Mouse (Mus musculus): ENCODE measurements around the gene Epyc.

The Epyc gene

GRCm38 (mm10) chr10:97643768-97644167 is at the start of gene Epyc:
TSS of gene Epyc (plus strand) at chr10:97644068.
- DNase-seq (ENCODE audit: low spot score in 2 of 2): no peak

DNA sequence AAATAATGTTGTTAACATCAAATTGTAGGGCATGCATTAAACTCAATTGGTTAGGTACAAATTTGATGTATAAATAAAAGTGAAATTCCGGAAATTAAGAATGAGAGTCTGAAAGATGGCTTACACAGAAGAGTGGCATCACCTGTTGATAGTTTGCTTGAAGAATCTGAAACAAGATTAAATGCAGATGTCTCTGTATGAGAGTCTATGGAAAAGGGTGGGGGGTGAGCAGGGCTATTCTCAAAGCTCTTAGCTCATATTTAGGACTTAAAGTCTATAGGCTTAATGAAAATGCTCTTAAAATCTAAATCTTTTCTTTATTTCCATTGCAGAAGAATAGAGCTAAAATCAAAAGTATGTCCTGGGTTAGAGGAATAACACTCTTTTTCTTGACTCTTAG is 48.2 kb upstream of the Epyc start:
- DNase-seq (ENCODE audit: low spot score in 2 of 2): no peak

- no peak for DNase-seq (ENCODE audit: low spot score in 2 of 2)
Observed at GRCm38 (mm10) chr10:97601744-97602143, 42.1 kb upstream of the Epyc start.

GRCm38 (mm10) chr10:97603256-97603655 is 40.6 kb upstream of the Epyc start:
- DNase-seq (ENCODE audit: low spot score in 2 of 2): no peak

DNA sequence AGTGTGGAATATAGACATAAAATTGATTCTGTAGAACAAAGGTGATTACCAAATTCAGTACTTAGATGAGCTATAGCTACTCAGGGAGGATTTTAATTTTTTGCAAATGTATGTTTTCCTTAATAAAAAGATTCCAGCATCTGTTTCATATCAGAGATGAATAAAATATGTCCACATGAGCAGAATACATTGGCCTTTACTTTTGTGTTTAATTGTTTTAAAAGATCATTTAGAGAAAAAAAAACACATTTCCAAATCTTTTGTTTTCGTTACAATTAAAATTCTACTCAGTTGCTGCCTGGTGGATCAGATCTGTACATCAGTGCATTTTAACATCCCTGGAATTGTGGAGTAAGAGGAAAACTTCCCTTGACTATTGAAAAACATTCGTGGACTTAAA is 37.3 kb upstream of the Epyc start, which contains the start of gene Kera:
Kera (plus strand) TSS at position 301 of the 400 bp plus-strand sequence.
- DNase-seq (ENCODE audit: low spot score in 2 of 2): no peak

GRCm38 (mm10) chr10:97622328-97622727 is 21.5 kb upstream of the Epyc start:
- DNase-seq (ENCODE audit: low spot score in 2 of 2): no peak

GRCm38 (mm10) chr10:97624381-97624780 is 19.5 kb upstream of the Epyc start:
- no peak for DNase-seq (ENCODE audit: low spot score in 2 of 2)

GRCm38 (mm10) chr10:97625116-97625515 is 18.8 kb upstream of the Epyc start:
- no peak for DNase-seq (ENCODE audit: low spot score in 2 of 2)

- DNase-seq (ENCODE audit: low spot score in 2 of 2): no peak
Observed at GRCm38 (mm10) chr10:97626543-97626942, 17.3 kb upstream of the Epyc start.

DNA sequence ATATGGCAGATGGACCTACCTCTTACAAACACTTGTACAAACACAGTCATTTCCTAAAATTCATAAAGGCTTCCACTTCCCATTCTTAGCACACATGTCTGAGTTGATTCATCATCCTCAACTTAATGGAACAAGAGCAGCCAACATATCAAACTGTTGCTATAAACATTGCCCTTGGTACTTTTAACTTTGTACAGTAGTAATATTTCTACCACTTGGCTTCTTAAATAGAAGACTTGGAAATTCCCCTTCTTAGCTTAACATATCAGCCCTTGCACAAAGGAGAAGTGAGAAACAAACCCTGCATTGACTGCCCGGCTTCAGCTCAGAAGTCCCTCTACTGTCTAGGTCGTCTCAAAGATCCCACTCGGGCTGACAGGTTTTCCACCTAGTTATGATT is 12.8 kb upstream of the Epyc start:
- no peak for DNase-seq (ENCODE audit: low spot score in 2 of 2)

- DNase-seq (ENCODE audit: low spot score in 2 of 2): no peak
Observed at GRCm38 (mm10) chr10:97641926-97642325, 1.9 kb upstream of the Epyc start.

DNA sequence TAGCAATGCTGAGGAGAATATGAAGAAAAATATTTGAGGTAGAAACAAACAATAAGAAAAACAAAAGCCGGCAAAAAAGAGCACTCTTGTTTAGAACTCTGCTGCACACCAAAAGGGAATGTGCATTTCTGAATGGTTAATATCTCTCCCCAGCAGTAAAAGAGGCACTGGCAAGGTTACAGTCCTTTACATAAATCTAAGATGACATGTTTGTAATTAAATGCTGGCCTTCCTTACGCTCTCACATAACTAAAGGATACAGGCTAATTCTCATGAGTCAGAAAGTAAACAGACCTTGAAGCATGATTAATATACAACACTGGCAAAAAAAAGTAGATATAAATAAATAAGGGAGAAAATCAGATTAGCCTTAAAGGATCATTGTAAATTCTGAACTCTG is 6.5 kb downstream of the Epyc start:
- no peak for DNase-seq (ENCODE audit: low spot score in 2 of 2)

DNA sequence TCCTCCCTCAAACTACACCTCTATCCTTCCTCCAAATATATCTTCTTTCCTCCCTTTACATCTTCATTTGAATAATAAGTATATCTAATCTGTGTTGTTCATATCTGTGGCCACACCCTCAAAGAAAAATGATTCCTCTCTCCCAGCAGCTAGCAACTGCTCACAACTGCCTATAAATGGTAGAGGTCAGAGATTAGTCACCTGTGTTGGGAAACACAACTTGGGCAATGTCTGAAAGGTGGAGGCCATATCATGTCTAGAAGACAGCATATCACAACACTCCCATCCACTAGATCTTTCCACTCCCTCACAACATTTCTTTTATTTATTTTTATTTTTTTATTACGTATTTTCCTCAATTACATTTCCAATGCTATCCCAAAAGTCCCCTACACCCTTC is 15.6 kb downstream of the Epyc start:
- no peak for DNase-seq (ENCODE audit: low spot score in 2 of 2)

GRCm38 (mm10) chr10:97668656-97669055 is 24.8 kb downstream of the Epyc start:
- no peak for DNase-seq (ENCODE audit: low spot score in 2 of 2)

DNA sequence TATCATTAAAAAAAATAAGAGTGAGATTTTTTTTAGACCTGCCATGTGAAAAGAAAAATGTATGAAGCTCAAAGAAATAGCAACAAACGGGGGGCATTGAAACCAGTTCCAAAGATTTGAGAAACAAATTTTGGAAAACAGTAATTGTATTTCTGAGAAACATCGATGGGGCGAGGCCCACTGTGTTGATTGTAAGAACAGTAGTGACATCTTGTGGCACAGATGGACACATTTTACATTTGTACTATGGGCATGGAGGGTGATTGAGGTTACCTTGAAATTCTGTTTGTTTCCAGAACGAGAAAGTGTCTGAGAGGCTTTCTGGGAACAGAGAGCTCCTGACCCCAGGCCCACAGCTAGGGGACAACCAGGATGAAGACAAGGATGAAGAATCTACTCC is 26.3 kb downstream of the Epyc start:
- no peak for DNase-seq (ENCODE audit: low spot score in 2 of 2)

- DNase-seq (ENCODE audit: low spot score in 2 of 2): no peak
Observed at GRCm38 (mm10) chr10:97673239-97673638, 29.4 kb downstream of the Epyc start.

DNA sequence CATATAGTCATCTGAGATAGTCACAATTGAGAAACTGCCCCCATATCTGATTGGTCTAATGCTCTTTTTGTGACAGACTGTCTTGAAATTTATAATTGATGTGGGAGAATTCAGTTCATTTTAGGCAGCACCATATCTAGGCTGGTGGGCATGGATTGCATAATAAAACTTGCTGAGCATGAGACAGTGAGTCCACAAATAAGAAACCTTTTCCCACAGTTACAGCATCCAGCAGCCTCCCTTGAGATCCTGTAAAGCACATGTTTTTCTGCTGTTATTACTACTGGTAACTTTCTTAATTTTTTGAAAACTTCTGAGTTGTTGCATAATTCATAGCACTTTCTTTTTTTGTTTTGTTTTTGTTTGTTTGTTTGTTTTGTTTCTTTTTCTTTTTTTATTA is 39.1 kb downstream of the Epyc start:
- DNase-seq (ENCODE audit: low spot score in 2 of 2): no peak

- peak in 1 of 2 experiments; percentile 29 for DNase-seq (ENCODE audit: low spot score in 2 of 2)
Observed at GRCm38 (mm10) chr10:97687198-97687597, 43.3 kb downstream of the Epyc start.

GRCm38 (mm10) chr10:97689425-97689824 is 45.6 kb downstream of the Epyc start:
- DNase-seq (ENCODE audit: low spot score in 2 of 2): no peak

DNA sequence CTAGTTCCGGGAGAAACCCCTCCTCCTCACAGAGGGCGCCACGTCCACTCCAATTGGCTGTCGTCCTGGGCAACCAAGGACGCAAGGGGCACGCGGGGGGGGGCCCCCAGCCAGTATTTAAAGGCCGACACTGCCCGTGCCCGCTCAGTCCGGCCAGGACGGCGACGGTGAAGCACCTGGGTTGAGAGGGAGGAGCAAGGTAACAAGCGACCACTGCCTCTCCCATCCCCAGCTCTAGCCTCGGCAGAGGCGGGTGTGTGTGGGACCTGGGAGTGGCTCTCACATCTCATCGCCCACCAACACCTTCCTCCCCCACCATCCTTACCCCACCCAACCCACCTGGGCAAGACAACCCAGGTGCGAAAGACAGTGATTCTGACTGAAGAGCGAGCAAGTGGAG is 49.0 kb downstream of the Epyc start, which contains the start of gene Ccer1:
Ccer1 (plus strand) TSS at position 147 of the 400 bp plus-strand sequence.
- no peak for DNase-seq (ENCODE audit: low spot score in 2 of 2)

- no peak for DNase-seq (ENCODE audit: low spot score in 2 of 2)
Observed at GRCm38 (mm10) chr10:97693398-97694135, 49.7 kb downstream of the Epyc start.

DNA sequence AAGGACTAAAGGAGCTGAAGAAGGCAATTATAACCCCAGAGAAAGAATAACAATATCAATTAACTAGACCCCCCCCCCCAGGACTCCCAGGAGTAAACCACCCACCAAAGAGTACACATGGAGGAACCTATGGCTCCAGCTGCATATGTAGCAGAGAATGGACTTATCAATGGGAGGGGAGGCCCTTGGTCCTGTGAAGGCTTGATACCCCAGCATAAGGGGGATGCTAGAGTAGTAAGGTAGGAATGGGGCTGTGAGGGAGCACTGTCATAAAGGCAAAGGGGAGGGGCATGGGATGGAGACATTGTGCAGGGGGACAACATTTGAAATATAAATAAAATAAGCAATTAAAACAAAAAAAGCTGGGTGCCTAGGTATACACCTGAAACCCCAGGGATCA is 58.5 kb downstream of the Epyc start:
- no peak for DNase-seq (ENCODE audit: low spot score in 2 of 2)

- no peak for DNase-seq (ENCODE audit: low spot score in 2 of 2)
Observed at GRCm38 (mm10) chr10:97704562-97704961, 60.7 kb downstream of the Epyc start.

GRCm38 (mm10) chr10:97712687-97713086 is 68.8 kb downstream of the Epyc start:
- no peak for DNase-seq (ENCODE audit: low spot score in 2 of 2)
